ENCODE assay signal across 8 mouse cellular contexts in the genomic region with DNA sequence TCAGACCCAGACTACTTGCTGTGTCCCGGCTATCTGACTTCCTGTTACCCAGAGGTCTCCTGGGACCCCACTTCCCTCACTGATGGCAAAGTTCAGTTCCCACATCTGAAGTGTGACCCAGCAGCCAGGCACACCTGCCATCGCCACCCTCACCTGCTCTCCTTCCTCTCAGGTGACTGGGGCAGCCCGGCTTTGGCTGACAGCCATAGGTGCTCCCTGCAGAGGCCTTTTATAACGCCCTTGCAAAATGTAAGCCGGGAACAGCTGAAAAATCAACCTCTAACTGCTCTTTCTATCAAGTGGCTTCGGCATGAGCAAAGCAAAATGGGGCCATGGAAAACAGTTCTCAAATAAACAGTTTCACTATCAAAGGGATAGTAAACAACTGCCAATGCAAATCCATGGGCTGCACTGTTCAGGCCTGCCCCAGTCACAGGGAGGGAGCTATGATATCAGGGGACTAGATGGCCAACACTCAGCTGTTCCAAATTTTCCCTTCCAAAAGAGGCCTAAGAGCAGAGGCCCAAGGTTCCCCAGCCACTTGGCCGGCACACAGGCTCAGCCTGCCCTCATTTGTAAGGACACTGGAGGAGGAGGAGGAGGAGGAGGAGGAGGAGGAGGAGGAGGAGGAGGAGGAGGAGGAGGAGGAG. TPM values are rescaled to one million over a fixed set of nuclear protein-coding genes. Genes with fewer than 3 reads are reported as not detected.
A peak's percentile ranks its signal among the peaks of the same experiment; 100 is the strongest.
DNase-seq lines count a peak whose midpoint lies in the region; ATAC-seq and TF ChIP-seq lines count a peak whose summit lies in the region.

No protein-coding gene starts in this region.

- H3K9me3 ChIP-seq in liver, embryonic 11.5 days (ENCODE audit: control insufficient read depth, low read length), result no peaks in the 10 kb centered on the region
- no peaks in the 10 kb centered on the region for H3K9me3 ChIP-seq in heart, embryonic 13.5 days

- H3K36me3 ChIP-seq in liver, adult 2 months (ENCODE audit: control insufficient read depth, insufficient read depth, low read length), result no peaks in the 10 kb centered on the region
- H3K36me3 ChIP-seq in liver, embryonic 11.5 days (ENCODE audit: control insufficient read depth, insufficient read depth, low read length), result no peaks in the 10 kb centered on the region
- no peaks in the 10 kb centered on the region for H3K36me3 ChIP-seq in heart, embryonic 13.5 days

- H3K4me1 ChIP-seq in liver, adult 2 months (ENCODE audit: control insufficient read depth, insufficient read depth, low read length), result peaks cover 13% of the 10 kb centered on the region
- H3K4me1 ChIP-seq in liver, embryonic 11.5 days (replicated peaks; ENCODE audit: control insufficient read depth, insufficient read depth, low read length), result peaks cover 29% of the 10 kb centered on the region
- peaks cover 41% of the 10 kb centered on the region for H3K4me1 ChIP-seq in brown adipose tissue, adult 24 weeks (ENCODE audit: control insufficient read depth, insufficient read depth, insufficient read length, low read length)
- peaks cover 79% of the 10 kb centered on the region for H3K4me1 ChIP-seq in heart, embryonic 13.5 days

- H3K9ac ChIP-seq in liver, adult 2 months (ENCODE audit: low read depth, low read length), result no peak overlapping the region
- no peak overlapping the region for H3K9ac ChIP-seq in liver, embryonic 11.5 days (ENCODE audit: low read depth, low read length)
- H3K9ac ChIP-seq in heart, embryonic 13.5 days, result 0 out of 2 replicates have a peak overlapping the region, but pooled peaks have one; percentile 17

- WGBS in liver, adult 2 months, result 23% methylated on average over 7 of the region's 7 CpGs
- WGBS in liver, embryonic 11.5 days, result 59% methylated on average over 6 of the region's 7 CpGs
- WGBS in heart, embryonic 13.5 days, result 55% methylated on average over 6 of the region's 7 CpGs

- TF ChIP-seq POLR2A in liver, adult 2 months (IDR thresholded peaks at IDR 0.05; ENCODE audit: extremely low read depth, insufficient read depth, low read length), result no peak

- no peak overlapping the region for H3K27ac ChIP-seq in liver, adult 2 months (replicated peaks; ENCODE audit: insufficient read depth, low read depth, low read length)
- no peak overlapping the region for H3K27ac ChIP-seq in liver, embryonic 11.5 days (ENCODE audit: low read depth, low read length)
- peak overlapping the region; percentile 58 for H3K27ac ChIP-seq in brown adipose tissue, adult 24 weeks (replicated peaks; ENCODE audit: low read depth, low read length)
- no peak overlapping the region for H3K27ac ChIP-seq in heart, embryonic 13.5 days (replicated peaks)

- H3K27me3 ChIP-seq in liver, adult 2 months (ENCODE audit: control insufficient read depth, insufficient read depth, low read length), result no peaks in the 10 kb centered on the region
- no peaks in the 10 kb centered on the region for H3K27me3 ChIP-seq in liver, embryonic 11.5 days (replicated peaks; ENCODE audit: control insufficient read depth, insufficient read depth, low read length)
- peaks cover 11% of the 10 kb centered on the region for H3K27me3 ChIP-seq in heart, embryonic 13.5 days (replicated peaks)

- no peak overlapping the region for H3K4me3 ChIP-seq in liver, adult 2 months (ENCODE audit: insufficient read depth, low read depth, low read length)
- H3K4me3 ChIP-seq in liver, embryonic 11.5 days (ENCODE audit: low read depth, low read length), result no peak overlapping the region
- no peak overlapping the region for H3K4me3 ChIP-seq in brown adipose tissue, adult 24 weeks (ENCODE audit: insufficient read depth, low read depth, low read length)
- H3K4me3 ChIP-seq in heart, embryonic 13.5 days, result no peak overlapping the region

- no peak for TF ChIP-seq CTCF in liver, adult 2 months (IDR thresholded peaks at IDR 0.05; ENCODE audit: low read depth, low read length)

- peaks cover 45% of the 10 kb centered on the region for H3K79me2 ChIP-seq in liver, adult 2 months (ENCODE audit: control insufficient read depth, insufficient read depth, low read length)

- ATAC-seq in liver, embryonic 11.5 days (replicated peaks; ENCODE audit: low FRiP score), result no peak
- no peak for ATAC-seq in heart, embryonic 13.5 days (ENCODE audit: extremely low read depth, insufficient number of reproducible peaks, low FRiP score, low TSS enrichment)

- DNase-seq in liver, adult 2 months (ENCODE audit: extremely low read depth, low read depth, low spot score), result peak; percentile 58
- no peak for DNase-seq in liver, embryonic 11.5 days (ENCODE audit: low spot score)
- peak; percentile 57 for DNase-seq in lung, postnatal 10 days
- DNase-seq in embryo, embryonic 11 days, result no peak
- DNase-seq in layer of hippocampus, adult 9-10 months (ENCODE audit: low spot score), result no peak
- no peak for DNase-seq in right cerebral cortex, postnatal 14 days

- H3K4me2 ChIP-seq in liver, embryonic 11.5 days, result no peak overlapping the region
- no peak overlapping the region for H3K4me2 ChIP-seq in heart, embryonic 13.5 days

RNA-seq across cellular contexts. Expression of a gene that starts 12.5 kb away (rescaled TPM):
- 26.7 and 34.8 TPM in 2 replicates for total RNA-seq in liver, adult 2 months (2014; rRNA removed)
- 6.4 and 6.5 TPM in 2 replicates for polyA plus RNA-seq in liver, adult 2 months (2012; rRNA removed)
- polyA plus RNA-seq in liver, embryonic 11.5 days (2014; fragmentation: Nextera tagmentation; extraction: Ambion mirVana), result 31.4 and 32.0 TPM in 2 replicates
- 14.6 and 17.3 TPM in 2 replicates for polyA plus RNA-seq in brown adipose tissue, adult 24 weeks (2012; ENCODE audit: insufficient read depth, insufficient read length, missing spikeins)
- 33.3 and 39.8 TPM in 2 replicates for polyA plus RNA-seq in heart, embryonic 13.5 days (2015; fragmentation: Nextera tagmentation; extraction: Ambion mirVana)

Comparison
In these comparisons a context has a peak if more than half of its experiments do, and no peak if none do; other contexts are left out.
1. DNase-seq: peak in liver, adult 2 months (single experiment) and lung, postnatal 10 days (single experiment); none in liver, embryonic 11.5 days (single experiment), embryo, embryonic 11 days (single experiment), layer of hippocampus, adult 9-10 months (single experiment) and right cerebral cortex, postnatal 14 days (single experiment).